In genomic region chr4:10693446-10694105, GRCm38 (mm10) we compare ENCODE assay signal across 8 mouse cellular contexts.
A peak's percentile ranks its signal among the peaks of the same experiment; 100 is the strongest.
DNase-seq lines count a peak whose midpoint lies in the region; ATAC-seq lines count a peak whose summit lies in the region.
"Had no signal": no experiment of that assay in that cellular context is flagged by ENCODE, and none has a peak within 500 bp of the region (broad histone marks: within the 10 kb centered on the region; RNA-seq: fewer than 3 reads in every experiment).

No protein-coding gene starts in this region.

- H3K27ac ChIP-seq in hindbrain, embryonic 14.5 days, result peak overlapping the region; percentile 33; the same call in 1 of the 2 replicates
- no peak overlapping the region; the same call in 1 of the 2 replicates for H3K27ac ChIP-seq in midbrain, embryonic 10.5 days (replicated peaks)

- DNase-seq in ES-CJ7 (ENCODE audit: low read depth, low spot score) (peak; percentile 12), ZHBTc4 (ENCODE audit: low read depth, low spot score) (peak; percentile 44)
- DNase-seq in hindbrain, embryonic 14.5 days (ENCODE audit: low spot score), result no peak
- DNase-seq in midbrain, embryonic 10.5 days (ENCODE audit: low spot score), result no peak
- no peak for DNase-seq in gastrocnemius, postnatal 14 days
- DNase-seq in cerebellum, postnatal 25 days, result no peak
- DNase-seq in layer of hippocampus, postnatal 10 days (ENCODE audit: low spot score in 2 of 2), result no peak
- DNase-seq: kidney, adult 18-20 months had no signal

- H3K27me3 ChIP-seq in hindbrain, embryonic 14.5 days (ENCODE audit: control insufficient read depth, insufficient read depth, low read length), result no peaks in the 10 kb centered on the region
- no peaks in the 10 kb centered on the region for H3K27me3 ChIP-seq in midbrain, embryonic 10.5 days (ENCODE audit: low read depth, poor library complexity, severe bottlenecking)

- peak overlapping the region; percentile 12; the same call in 1 of the 2 replicates for H3K4me2 ChIP-seq in hindbrain, embryonic 14.5 days (replicated peaks)

- no peaks in the 10 kb centered on the region for H3K36me3 ChIP-seq in hindbrain, embryonic 14.5 days (replicated peaks; ENCODE audit: control insufficient read depth, insufficient read depth)
- H3K36me3 ChIP-seq in midbrain, embryonic 10.5 days, result no peaks in the 10 kb centered on the region

- ATAC-seq in hindbrain, embryonic 14.5 days (ENCODE audit: low FRiP score), result peak; percentile 26; the same call in 1 of the 2 replicates

- 45% methylated on average over 4 of the region's 15 CpGs for WGBS in hindbrain, embryonic 14.5 days
- 81% methylated on average over 4 of the region's 15 CpGs for WGBS in midbrain, embryonic 10.5 days

- no peaks in the 10 kb centered on the region for H3K4me1 ChIP-seq in hindbrain, embryonic 14.5 days (replicated peaks; ENCODE audit: control insufficient read depth, insufficient read depth, low read length)
- no peaks in the 10 kb centered on the region for H3K4me1 ChIP-seq in midbrain, embryonic 10.5 days

- no peak overlapping the region for H3K9ac ChIP-seq in hindbrain, embryonic 14.5 days

- H3K4me3 ChIP-seq in hindbrain, embryonic 14.5 days (replicated peaks; ENCODE audit: low read length), result peak overlapping the region; percentile 23
- H3K4me3 ChIP-seq in midbrain, embryonic 10.5 days, result peak overlapping the region; percentile 50

- intact Hi-C loops in gastrocnemius, postnatal 14 days (cut with DNase I; ENCODE audit: low total_unique reads), result no loop called here

- H3K9me3 ChIP-seq in hindbrain, embryonic 14.5 days (ENCODE audit: control insufficient read depth, low read length), result no peaks in the 10 kb centered on the region
- no peaks in the 10 kb centered on the region for H3K9me3 ChIP-seq in midbrain, embryonic 10.5 days (replicated peaks)

Comparison
In these comparisons a context has a peak if more than half of its experiments do, and no peak if none do; other contexts are left out.
1. DNase-seq: peak in ES-CJ7 (single experiment) and ZHBTc4 (single experiment); none in hindbrain, embryonic 14.5 days (single experiment), midbrain, embryonic 10.5 days (single experiment), gastrocnemius, postnatal 14 days (single experiment), cerebellum, postnatal 25 days (0 of 2) and layer of hippocampus, postnatal 10 days (0 of 2).